Mouse (Mus musculus): Measurements from ENCODE around the gene Cldn3. TPM values are rescaled to one million over a fixed set of nuclear protein-coding genes. Genes with fewer than 3 reads are reported as not detected.

The Cldn3 gene
- not detected for total RNA-seq (2023)

GRCm38 (mm10) chr5:134985633-134986297 lies at the start of gene Cldn3:
Gene Cldn3, plus strand, starts transcription at chr5:134986214.

GRCm38 (mm10) chr5:134946857-134947255 lies 39.2 kb upstream of the Cldn3 start, which contains the start of gene Cldn4:
Gene Cldn4, minus strand, starts transcription at chr5:134946934.

GRCm38 (mm10) chr5:135008671-135009589 lies 22.9 kb downstream of the Cldn3 start, which contains the start of gene Abhd11:
Gene Abhd11, plus strand, starts transcription at chr5:135009152.

GRCm38 (mm10) chr5:135023344-135024173 lies 37.5 kb downstream of the Cldn3 start, which contains the start of gene Stx1a:
Gene Stx1a, plus strand, starts transcription at chr5:135023482.

Other genes starting within 250 kb of the Cldn3 start
- gene Eln, start 238.9 kb upstream of the Cldn3 start, total RNA-seq (2023) = not detected
- gene Tmem270, start 79.5 kb upstream of the Cldn3 start, total RNA-seq (2023) = not detected
- not detected for gene Cldn13, start 70.7 kb upstream of the Cldn3 start, total RNA-seq (2023)
- 13.4 TPM for gene Mettl27, start 53.8 kb upstream of the Cldn3 start, total RNA-seq (2023)
- gene Cldn4, start 39.3 kb upstream of the Cldn3 start, total RNA-seq (2023) = not detected
- 51.4 TPM for gene Abhd11, start 22.9 kb downstream of the Cldn3 start, total RNA-seq (2023)
- gene Stx1a, start 37.3 kb downstream of the Cldn3 start, total RNA-seq (2023) = 45.3 TPM
- gene Dnajc30, start 78.0 kb downstream of the Cldn3 start, total RNA-seq (2023) = 17.9 TPM
- 87.1 TPM for gene Bud23, start 78.7 kb downstream of the Cldn3 start, total RNA-seq (2023)
- not detected for gene Vps37d, start 92.1 kb downstream of the Cldn3 start, total RNA-seq (2023)
- gene Mlxipl, start 103.7 kb downstream of the Cldn3 start, total RNA-seq (2023) = not detected
- gene Tbl2, start 163.4 kb downstream of the Cldn3 start, total RNA-seq (2023) = 10.0 TPM
- gene Bcl7b, start 182.1 kb downstream of the Cldn3 start, total RNA-seq (2023) = 79.5 TPM
- 89.3 TPM for gene Baz1b, start 201.1 kb downstream of the Cldn3 start, total RNA-seq (2023)

All from CD4-positive naive resting alpha-beta T cell, adult 76 days (primary cell).